Mouse (Mus musculus) midbrain, embryonic 14.5 days (tissue): ENCODE data around the gene Micu1. TPM values are rescaled to one million over a fixed set of nuclear protein-coding genes. Genes with fewer than 3 reads are reported as not detected.

ENCODE experiments used
- ATAC-seq: fragments of 200-750 bp; cut with Nextera tagmentation; 2 replicates; pipeline ENCODE4 v1.8.0; 2017; ENCODE audit warnings: moderate number of reproducible peaks, moderate library complexity; ENCODE audit not compliant: low FRiP score, low TSS enrichment
- DNase-seq: peaks from one replicate; pipeline ENCODE4 v3.0.0-alpha.2; 2015
- H3K27ac ChIP-seq: fragments of 300-500 bp; sonication (generic); replicated peaks from 2 replicates; pipeline ENCODE4 v1.5.1; 2014; ENCODE audit warnings: mild to moderate bottlenecking, low read depth, low read length, moderate library complexity
- H3K27me3 ChIP-seq: fragments of 300-500 bp; sonication (generic); 2 replicates; pipeline ENCODE4 v1.6.1; 2014; ENCODE audit warnings: low read length, control low read depth, mixed read lengths; ENCODE audit not compliant: control insufficient read depth, insufficient read depth
- H3K36me3 ChIP-seq: fragments of 300-500 bp; sonication (generic); 2 replicates; pipeline ENCODE4 v1.6.1; 2014; ENCODE audit warnings: low read length, control low read depth; ENCODE audit not compliant: control insufficient read depth, insufficient read depth
- H3K4me1 ChIP-seq: fragments of 300-500 bp; sonication (generic); 2 replicates; pipeline ENCODE4 v1.6.1; 2014; ENCODE audit warnings: mild to moderate bottlenecking, antibody characterized with exemption, low read length, control low read depth; ENCODE audit not compliant: control insufficient read depth, insufficient read depth
- H3K4me2 ChIP-seq: fragments of 300-500 bp; sonication (generic); 2 replicates; pipeline ENCODE4 v1.6.1; 2014; ENCODE audit warnings: mild to moderate bottlenecking, low read length, moderate library complexity
- H3K4me3 ChIP-seq: fragments of 300-500 bp; sonication (generic); replicated peaks from 2 replicates; pipeline ENCODE4 v1.5.1; 2014; ENCODE audit warnings: low read depth, low read length
- H3K9ac ChIP-seq: fragments of 300-500 bp; sonication (generic); replicated peaks from 2 replicates; pipeline ENCODE4 v1.6.1; 2014; ENCODE audit warnings: mild to moderate bottlenecking, low read length, moderate library complexity
- H3K9me3 ChIP-seq: fragments of 300-500 bp; sonication (generic); 2 replicates; pipeline ENCODE4 v1.6.1; 2016; ENCODE audit warnings: low read length, control low read depth, mixed read lengths; ENCODE audit not compliant: control insufficient read depth
- WGBS: fragments of 180-500 bp; shearing (Covaris S2); extraction: QIAGEN DNeasy Blood & Tissue Kit; methylation state at CpG from one replicate; pipeline ENCODE4 v1.1.7; 2014; 5-methylcytosine and 5-hydroxymethylcytosine counted together
- polyA plus RNA-seq: library from polyadenylated mRNA; unstranded; fragments of >200 nt; fragmentation: Nextera tagmentation; extraction: Ambion mirVana; gene quantifications from 2 replicates; pipeline ENCODE4 v1.2.1, GENCODE M21; 2014

Gene Micu1
- polyA plus RNA-seq, 1 experiment from 2014 or later, result 69.3 TPM

GRCm38 (mm10) chr10:59848953-59849352 lies 146.7 kb downstream of the Micu1 start:
- H3K36me3 ChIP-seq, result no peaks in the 10 kb centered on the region
- ATAC-seq, result no peak
- no peak overlapping the region for H3K9ac ChIP-seq
- no peaks in the 10 kb centered on the region for H3K9me3 ChIP-seq
- DNase-seq, result no peak
- H3K27ac ChIP-seq, result no peak overlapping the region
- no peaks in the 10 kb centered on the region for H3K4me1 ChIP-seq
- WGBS, result 68% methylated on average over 9 of the region's 9 CpGs
- no peaks in the 10 kb centered on the region for H3K27me3 ChIP-seq
- H3K4me3 ChIP-seq, result no peak overlapping the region
- H3K4me2 ChIP-seq, result no peak overlapping the region

- Histone ChIP-seq H3K27me3 (no peaks in the 10 kb centered on the region), H3K4me2 (no peak overlapping the region), H3K9ac (no peak overlapping the region), H3K4me1 (no peaks in the 10 kb centered on the region), H3K4me3 (no peak overlapping the region), H3K27ac (no peak overlapping the region), H3K36me3 (no peaks in the 10 kb centered on the region), H3K9me3 (no peaks in the 10 kb centered on the region)
- DNase-seq (no peak), ATAC-seq (no peak)
- 70% methylated on average over 7 of the region's 7 CpGs for WGBS
Observed at GRCm38 (mm10) chr10:59849371-59849770, 147.1 kb downstream of the Micu1 start.

- Histone ChIP-seq H3K9me3 (no peaks in the 10 kb centered on the region), H3K9ac (no peak overlapping the region), H3K36me3 (no peaks in the 10 kb centered on the region), H3K4me3 (no peak overlapping the region), H3K27ac (no peak overlapping the region), H3K27me3 (no peaks in the 10 kb centered on the region), H3K4me2 (no peak overlapping the region), H3K4me1 (no peaks in the 10 kb centered on the region)
- 91% methylated on average over 5 of the region's 5 CpGs for WGBS
- DNase-seq, result no peak
- no peak for ATAC-seq
Observed at GRCm38 (mm10) chr10:59857157-59857556, 154.9 kb downstream of the Micu1 start.

GRCm38 (mm10) chr10:59860684-59861083 lies 158.4 kb downstream of the Micu1 start:
- no peak overlapping the region for H3K4me2 ChIP-seq

GRCm38 (mm10) chr10:59861201-59861600 lies 158.9 kb downstream of the Micu1 start:
- H3K27me3 ChIP-seq, result no peaks in the 10 kb centered on the region
- H3K4me1 ChIP-seq, result no peaks in the 10 kb centered on the region
- no peaks in the 10 kb centered on the region for H3K36me3 ChIP-seq
- H3K27ac ChIP-seq, result no peak overlapping the region
- ATAC-seq (no peak), DNase-seq (no peak)
- H3K9me3 ChIP-seq, result no peaks in the 10 kb centered on the region
- WGBS, result 81% methylated on average over 10 of the region's 10 CpGs
- no peak overlapping the region for H3K4me3 ChIP-seq
- no peak overlapping the region for H3K9ac ChIP-seq
- H3K4me2 ChIP-seq, result no peak overlapping the region

More at GRCm38 (mm10) chr10:59860684-59861083, 158.4 kb downstream of the Micu1 start:
- no peak overlapping the region for H3K27ac ChIP-seq
- 92% methylated on average over 9 of the region's 9 CpGs for WGBS
- DNase-seq (no peak), ATAC-seq (no peak)
- H3K4me3 ChIP-seq, result no peak overlapping the region
- no peaks in the 10 kb centered on the region for H3K36me3 ChIP-seq
- H3K9me3 ChIP-seq, result no peaks in the 10 kb centered on the region
- H3K27me3 ChIP-seq, result no peaks in the 10 kb centered on the region
- H3K4me1 ChIP-seq, result no peaks in the 10 kb centered on the region
- H3K9ac ChIP-seq, result no peak overlapping the region

GRCm38 (mm10) chr10:59862816-59863440 lies 160.7 kb downstream of the Micu1 start:
- H3K27ac ChIP-seq, result no peak overlapping the region
- no peaks in the 10 kb centered on the region for H3K9me3 ChIP-seq
- DNase-seq (no peak), ATAC-seq (no peak)
- no peak overlapping the region for H3K9ac ChIP-seq
- H3K36me3 ChIP-seq, result no peaks in the 10 kb centered on the region
- H3K4me3 ChIP-seq, result no peak overlapping the region
- no peaks in the 10 kb centered on the region for H3K4me1 ChIP-seq
- H3K27me3 ChIP-seq, result no peaks in the 10 kb centered on the region
- no peak overlapping the region for H3K4me2 ChIP-seq
- WGBS, result 87% methylated on average over 6 of the region's 6 CpGs

- ATAC-seq (no peak), DNase-seq (peak; percentile 15)
- no peak overlapping the region for H3K9ac ChIP-seq
- WGBS, result 53% methylated on average over 4 of the region's 4 CpGs
- H3K4me1 ChIP-seq, result no peaks in the 10 kb centered on the region
- H3K36me3 ChIP-seq, result no peaks in the 10 kb centered on the region
- no peaks in the 10 kb centered on the region for H3K9me3 ChIP-seq
- no peaks in the 10 kb centered on the region for H3K27me3 ChIP-seq
- no peak overlapping the region for H3K4me3 ChIP-seq
- no peak overlapping the region for H3K27ac ChIP-seq
- no peak overlapping the region for H3K4me2 ChIP-seq
Observed at GRCm38 (mm10) chr10:59863620-59864019, 161.3 kb downstream of the Micu1 start.

- Histone ChIP-seq H3K4me1 (no peaks in the 10 kb centered on the region), H3K27me3 (no peaks in the 10 kb centered on the region), H3K4me2 (no peak overlapping the region), H3K4me3 (no peak overlapping the region), H3K36me3 (no peaks in the 10 kb centered on the region), H3K9me3 (no peaks in the 10 kb centered on the region), H3K9ac (no peak overlapping the region), H3K27ac (no peak overlapping the region)
- WGBS, result 56% methylated on average over 19 of the region's 19 CpGs
- DNase-seq (peak; percentile 8), ATAC-seq (0 out of 2 replicates have a peak, but pooled peaks have one; percentile 6)
Observed at GRCm38 (mm10) chr10:59864232-59864875, 162.1 kb downstream of the Micu1 start.
